Mouse (Mus musculus) CH12.LX (cell line): ENCODE measurements around the gene Gm37240. TPM values are rescaled to one million over a fixed set of nuclear protein-coding genes. Genes with fewer than 3 reads are reported as not detected.

Experiments used
- DNase-seq: peaks from one replicate; pipeline ENCODE4 v3.0.0-alpha.2; 2013; ENCODE audit errors: extremely low read depth
- H3K27ac ChIP-seq: 2 replicates; pipeline ENCODE4 v1.5.1; 2012; ENCODE audit warnings: low read depth, mild to moderate bottlenecking, control low read depth, moderate library complexity; ENCODE audit not compliant: insufficient read depth
- H3K27me3 ChIP-seq: replicated peaks from 2 replicates; pipeline ENCODE3; 2012; ENCODE audit warnings: inconsistent platforms
- H3K36me3 ChIP-seq, 2 experiments: replicated peaks in 1 of 2; 2 replicates each; pipeline versions ENCODE3 to v1.6.1; 2012; ENCODE audit warnings: inconsistent platforms in 1 of 2, low read length in 1 of 2, mild to moderate bottlenecking in 1 of 2, mixed read lengths in 1 of 2, moderate library complexity in 1 of 2; ENCODE audit not compliant: control insufficient read depth in 1 of 2, insufficient read depth in 1 of 2
- H3K4me1 ChIP-seq, 2 experiments: 2 replicates each; pipeline ENCODE4 v1.6.1; 2012; ENCODE audit warnings: inconsistent platforms in 1 of 2, moderate library complexity in 1 of 2; ENCODE audit not compliant: insufficient read depth in 2 of 2, control insufficient read depth in 1 of 2
- H3K4me2 ChIP-seq: 2 replicates; pipeline ENCODE4 v1.6.1; 2012; ENCODE audit warnings: low read depth, mild to moderate bottlenecking, control low read depth; ENCODE audit not compliant: poor library complexity, insufficient read depth, severe bottlenecking
- H3K4me3 ChIP-seq, 3 experiments: fragments of 150-350 bp in 1 of 3; sonication (generic) in 1 of 3; replicated peaks in 1 of 3; 2 replicates each; pipeline versions ENCODE3 to v1.5.1; 2011 to 2012; ENCODE audit warnings: low read depth in 2 of 3, low read length in 2 of 3, mild to moderate bottlenecking in 2 of 3, moderate library complexity in 2 of 3, control low read depth in 1 of 3, improper control_type of control experiment in 1 of 3, inconsistent platforms in 1 of 3, mixed read lengths in 1 of 3; ENCODE audit not compliant: poor library complexity in 1 of 3
- H3K79me2 ChIP-seq: replicated peaks from 2 replicates; pipeline ENCODE4 v1.6.1; 2012; ENCODE audit warnings: mild to moderate bottlenecking, moderate library complexity; ENCODE audit not compliant: control insufficient read depth, poor library complexity, insufficient read depth, severe bottlenecking; ENCODE audit errors: extremely low read depth
- H3K9ac ChIP-seq: 2 replicates; pipeline ENCODE4 v1.6.1; 2012; ENCODE audit warnings: low read depth, mild to moderate bottlenecking, control low read depth, moderate library complexity; ENCODE audit not compliant: insufficient read depth
- H3K9me3 ChIP-seq: replicated peaks from 2 replicates; pipeline ENCODE3; 2012; ENCODE audit warnings: low read length, inconsistent platforms, mixed read lengths
- CHD1 ChIP-seq: IDR thresholded peaks from 2 replicates; pipeline ENCODE4 v1.6.1; 2012; ENCODE audit warnings: low read depth, low read length, improper control_type of control experiment, inconsistent platforms
- E2F4 ChIP-seq: IDR thresholded peaks from 2 replicates; pipeline ENCODE4 v1.6.1; 2011; ENCODE audit warnings: low read depth, low read length, improper control_type of control experiment; ENCODE audit not compliant: insufficient replicate concordance
- ELF1 ChIP-seq: IDR thresholded peaks from 2 replicates; pipeline ENCODE4 v1.6.1; 2014; ENCODE audit warnings: low read depth, mild to moderate bottlenecking, inconsistent platforms, low read length, improper control_type of control experiment
- EP300 ChIP-seq: IDR thresholded peaks from 2 replicates; pipeline ENCODE4 v1.6.1; 2011; ENCODE audit warnings: low read length, improper control_type of control experiment
- HCFC1 ChIP-seq: IDR thresholded peaks from 2 replicates; pipeline ENCODE4 v1.6.1; 2012; ENCODE audit warnings: low read depth, mild to moderate bottlenecking, inconsistent platforms, low read length, improper control_type of control experiment
- KAT2A ChIP-seq: IDR thresholded peaks from 2 replicates; pipeline ENCODE4 v1.6.1; 2012; ENCODE audit warnings: low read length, improper control_type of control experiment, inconsistent platforms; ENCODE audit not compliant: insufficient replicate concordance
- MAX ChIP-seq: IDR thresholded peaks from 2 replicates; pipeline ENCODE4 v1.6.1; 2011; ENCODE audit warnings: low read length, improper control_type of control experiment
- MXI1 ChIP-seq: IDR thresholded peaks from 2 replicates; pipeline ENCODE4 v1.6.1; 2011; ENCODE audit warnings: mild to moderate bottlenecking, low read depth, low read length, improper control_type of control experiment
- MYC ChIP-seq: IDR thresholded peaks from 2 replicates; pipeline ENCODE4 v1.6.1; 2011; ENCODE audit warnings: low read depth, mild to moderate bottlenecking, improper control_type of control experiment, low read length
- PAX5 ChIP-seq: IDR thresholded peaks from 2 replicates; pipeline ENCODE4 v1.6.1; 2012; ENCODE audit warnings: low read length, inconsistent platforms, mixed read lengths
- RAD21 ChIP-seq: IDR thresholded peaks from 2 replicates; pipeline ENCODE4 v1.6.1; 2011; ENCODE audit warnings: low read depth, mild to moderate bottlenecking, low read length, improper control_type of control experiment, moderate library complexity
- SIN3A ChIP-seq: IDR thresholded peaks from 2 replicates; pipeline ENCODE4 v1.6.1; 2012; ENCODE audit warnings: low read length, improper control_type of control experiment, inconsistent platforms
- SMC3 ChIP-seq: IDR thresholded peaks from 2 replicates; pipeline ENCODE4 v1.6.1; 2011; ENCODE audit warnings: low read depth, low read length, improper control_type of control experiment
- TCF12 ChIP-seq: IDR thresholded peaks from 2 replicates; pipeline ENCODE4 v1.6.1; 2014; ENCODE audit warnings: low read depth, mild to moderate bottlenecking, inconsistent platforms, low read length, improper control_type of control experiment
- UBTF ChIP-seq: IDR thresholded peaks from 2 replicates; pipeline ENCODE4 v1.6.1; 2012; ENCODE audit warnings: low read depth, mild to moderate bottlenecking, inconsistent platforms, low read length, improper control_type of control experiment, moderate library complexity
- ZC3H11A ChIP-seq: IDR thresholded peaks from 2 replicates; pipeline ENCODE4 v1.6.1; 2012; ENCODE audit warnings: low read depth, mild to moderate bottlenecking, inconsistent platforms, low read length, improper control_type of control experiment
- ZNF384 ChIP-seq: IDR thresholded peaks from 2 replicates; pipeline ENCODE4 v1.6.1; 2012; ENCODE audit warnings: low read depth, low read length, improper control_type of control experiment, inconsistent platforms
- dilution Hi-C: fragments of 300-500 bp; cut with MboI; formaldehyde crosslinking; loops from 2 replicates; pipeline ENCODE4 v1.14.3; 2020; ENCODE audit warnings: low sequenced_read_pairs; ENCODE audit not compliant: extremely low pct_unique_long_range_greater_than_20kb, extremely low pct_ligation_motif_present
- in situ Hi-C: fragments of 300-500 bp; cut with MboI; formaldehyde crosslinking; loops from 3 replicates; pipeline ENCODE4 v1.14.3; 2019; ENCODE audit warnings: low sequenced_read_pairs, low pct_ligation_motif_present, low pct_unique_long_range_greater_than_20kb, mixed read lengths
- polyA plus RNA-seq: library from polyadenylated mRNA; unstranded; fragments of >175 nt; gene quantifications from 2 replicates; pipeline ENCODE4 v1.2.1, GENCODE M21; 2012; ENCODE audit warnings: low read depth; ENCODE audit not compliant: insufficient read length
- total RNA-seq, 2 experiments: library from RNA; depleted of rRNA; stranded (reverse); fragments of 300-350 nt in 1 of 2; fragments of >200 nt in 1 of 2; gene quantifications; 2 replicates each; pipeline ENCODE4 v1.2.3; 2012 to 2014

Gm37240 gene
- total and polyA plus RNA-seq, 3 experiments, result 0.08 to 0.19 (median 0.14) TPM

GRCm38 (mm10) chr3:85246131-85246530 lies 641.2 kb downstream of the Gm37240 start:
- no peak for DNase-seq
- no peak overlapping the region for H3K4me3 ChIP-seq
- no peaks in the 10 kb centered on the region for H3K27me3 ChIP-seq
- H3K36me3 ChIP-seq, result no peaks in the 10 kb centered on the region
- H3K4me2 ChIP-seq, result no peak overlapping the region
- TF ChIP-seq CHD1, result no peak
- TF ChIP-seq MYC, result no peak
- TF ChIP-seq UBTF, result no peak
- no peak for TF ChIP-seq MXI1
- no peak for TF ChIP-seq RAD21
- TF ChIP-seq TCF12, result no peak
- no peak for TF ChIP-seq MAX
- no peak for TF ChIP-seq E2F4
- H3K79me2 ChIP-seq, result no peaks in the 10 kb centered on the region
- H3K9ac ChIP-seq, result no peak overlapping the region
- peaks cover 7 to 13% of the 10 kb centered on the region in 2 experiments for H3K4me1 ChIP-seq
- H3K9me3 ChIP-seq, result no peaks in the 10 kb centered on the region
- in situ Hi-C loops, result no loop called here
- no peak overlapping the region for H3K27ac ChIP-seq
- dilution Hi-C loops, result no loop called here

GRCm38 (mm10) chr3:85236546-85236945 lies 650.8 kb downstream of the Gm37240 start:
- Histone ChIP-seq H3K79me2 (no peaks in the 10 kb centered on the region), H3K4me1 (no peaks in the 10 kb centered on the region), H3K4me3 (no peak overlapping the region), H3K9ac (no peak overlapping the region), H3K27me3 (no peaks in the 10 kb centered on the region), H3K9me3 (no peaks in the 10 kb centered on the region), H3K27ac (no peak overlapping the region), H3K36me3 (no peaks in the 10 kb centered on the region), H3K4me2 (no peak overlapping the region)
- no peak for DNase-seq
- in situ Hi-C loops, result no loop called here
- no peak for TF ChIP-seq ZNF384
- TF ChIP-seq EP300, result no peak
- no peak for TF ChIP-seq PAX5
- no peak for TF ChIP-seq MXI1
- no peak for TF ChIP-seq MYC
- TF ChIP-seq KAT2A, result no peak
- no peak for TF ChIP-seq ZC3H11A
- TF ChIP-seq ELF1, result no peak
- no peak for TF ChIP-seq HCFC1
- TF ChIP-seq SMC3, result no peak
- no peak for TF ChIP-seq SIN3A
- dilution Hi-C loops, result no loop called here
